Mouse (Mus musculus) limb, embryonic 11.5 days (tissue): ENCODE results near the gene Bcas3. TPM values are rescaled to one million over a fixed set of nuclear protein-coding genes. Genes with fewer than 3 reads are reported as not detected.

Experiments
- ATAC-seq: fragments of 200-750 bp; cut with Nextera tagmentation; 2 replicates; pipeline ENCODE4 v1.8.0; 2017; ENCODE audit warnings: low read depth; ENCODE audit not compliant: insufficient number of reproducible peaks, low FRiP score, low TSS enrichment
- DNase-seq: peaks from one replicate; pipeline ENCODE4 v3.0.0-alpha.2; 2015; ENCODE audit warnings: low spot score
- H3K27ac ChIP-seq: fragments of 300-500 bp; sonication (generic); replicated peaks from 2 replicates; pipeline ENCODE4 v1.5.1; 2014; ENCODE audit warnings: low read depth, mild to moderate bottlenecking, low read length
- H3K27me3 ChIP-seq: fragments of 300-500 bp; sonication (generic); 2 replicates; pipeline ENCODE4 v1.6.1; 2014; ENCODE audit warnings: mild to moderate bottlenecking, low read length, mixed read lengths; ENCODE audit not compliant: control insufficient read depth, insufficient read depth
- H3K36me3 ChIP-seq: fragments of 300-500 bp; sonication (generic); 2 replicates; pipeline ENCODE4 v1.6.1; 2014; ENCODE audit warnings: mild to moderate bottlenecking, low read length, moderate library complexity, mixed read lengths; ENCODE audit not compliant: control insufficient read depth, insufficient read depth
- H3K4me1 ChIP-seq: fragments of 300-500 bp; sonication (generic); 2 replicates; pipeline ENCODE4 v1.6.1; 2014; ENCODE audit warnings: low read length, mixed read lengths; ENCODE audit not compliant: control insufficient read depth, insufficient read depth
- H3K4me2 ChIP-seq: fragments of 300-500 bp; sonication (generic); 2 replicates; pipeline ENCODE4 v1.6.1; 2014; ENCODE audit warnings: low read depth, mild to moderate bottlenecking, moderate library complexity; ENCODE audit not compliant: severe bottlenecking
- H3K4me3 ChIP-seq: fragments of 300-500 bp; sonication (generic); 2 replicates; pipeline ENCODE4 v1.5.1; 2014; ENCODE audit warnings: low read depth, low read length
- H3K9ac ChIP-seq: fragments of 300-500 bp; sonication (generic); 2 replicates; pipeline ENCODE4 v1.6.1; 2014; ENCODE audit warnings: mild to moderate bottlenecking, low read length
- H3K9me3 ChIP-seq: fragments of 300-500 bp; sonication (generic); 2 replicates; pipeline ENCODE4 v1.6.1; 2016; ENCODE audit warnings: low read length; ENCODE audit not compliant: control insufficient read depth
- WGBS: fragments of 180-500 bp; shearing (Covaris S2); extraction: QIAGEN DNeasy Blood & Tissue Kit; methylation state at CpG from one replicate; pipeline ENCODE4 v1.1.7; 2014; 5-methylcytosine and 5-hydroxymethylcytosine counted together
- polyA plus RNA-seq: library from polyadenylated mRNA; unstranded; fragments of >200 nt; fragmentation: Nextera tagmentation; extraction: Ambion mirVana; gene quantifications from 2 replicates; pipeline ENCODE4 v1.2.1, GENCODE M21; 2014

Gene Bcas3
- polyA plus RNA-seq, 1 experiment from 2014 or later = 34.0 TPM

GRCm38 (mm10) chr11:85428227-85428626 lies 75.3 kb downstream of the Bcas3 start:
- Histone ChIP-seq H3K4me1 (peaks cover 12% of the 10 kb centered on the region), H3K4me3 (no peak overlapping the region), H3K27ac (no peak overlapping the region), H3K4me2 (no peak overlapping the region), H3K27me3 (no peaks in the 10 kb centered on the region), H3K9ac (no peak overlapping the region), H3K9me3 (no peaks in the 10 kb centered on the region), H3K36me3 (no peaks in the 10 kb centered on the region)
- WGBS = 15% methylated on average over 3 of the region's 3 CpGs
- DNase-seq (no peak), ATAC-seq (no peak)

- Histone ChIP-seq H3K27me3 (no peaks in the 10 kb centered on the region), H3K4me2 (no peak overlapping the region), H3K36me3 (no peaks in the 10 kb centered on the region), H3K9me3 (no peaks in the 10 kb centered on the region), H3K9ac (no peak overlapping the region), H3K4me1 (peaks cover 12% of the 10 kb centered on the region), H3K4me3 (no peak overlapping the region), H3K27ac (no peak overlapping the region)
- DNase-seq (peak; percentile 55), ATAC-seq (no peak)
- 24% methylated on average over 11 of the region's 11 CpGs for WGBS
These were observed 77.9 kb downstream of the Bcas3 start for GRCm38 (mm10) chr11:85430743-85431448.

GRCm38 (mm10) chr11:85447375-85447774 lies 94.4 kb downstream of the Bcas3 start:
- Histone ChIP-seq H3K4me3 (no peak overlapping the region), H3K9me3 (no peaks in the 10 kb centered on the region), H3K4me2 (no peak overlapping the region), H3K36me3 (no peaks in the 10 kb centered on the region), H3K27ac (no peak overlapping the region), H3K4me1 (no peaks in the 10 kb centered on the region), H3K27me3 (no peaks in the 10 kb centered on the region), H3K9ac (no peak overlapping the region)
- DNase-seq = no peak
- ATAC-seq = no peak
- WGBS = 89% methylated on average over 5 of the region's 5 CpGs

- DNase-seq = no peak
- WGBS = 63% methylated on average over 8 of the region's 8 CpGs
- Histone ChIP-seq H3K4me1 (no peaks in the 10 kb centered on the region), H3K27me3 (no peaks in the 10 kb centered on the region), H3K9ac (no peak overlapping the region), H3K27ac (no peak overlapping the region), H3K9me3 (no peaks in the 10 kb centered on the region), H3K4me3 (no peak overlapping the region), H3K36me3 (no peaks in the 10 kb centered on the region), H3K4me2 (no peak overlapping the region)
- ATAC-seq = no peak
These were observed 100.8 kb downstream of the Bcas3 start for GRCm38 (mm10) chr11:85453598-85454304.

- Histone ChIP-seq H3K4me2 (no peak overlapping the region), H3K4me1 (no peaks in the 10 kb centered on the region), H3K9ac (no peak overlapping the region), H3K27ac (no peak overlapping the region), H3K4me3 (no peak overlapping the region), H3K9me3 (no peaks in the 10 kb centered on the region), H3K36me3 (no peaks in the 10 kb centered on the region), H3K27me3 (no peaks in the 10 kb centered on the region)
- ATAC-seq (no peak), DNase-seq (no peak)
- 78% methylated on average over 5 of the region's 5 CpGs for WGBS
These were observed 101.3 kb downstream of the Bcas3 start for GRCm38 (mm10) chr11:85454305-85454682.

GRCm38 (mm10) chr11:85461536-85461935 lies 108.6 kb downstream of the Bcas3 start:
- Histone ChIP-seq H3K27ac (no peak overlapping the region), H3K4me1 (no peaks in the 10 kb centered on the region), H3K27me3 (no peaks in the 10 kb centered on the region), H3K9ac (no peak overlapping the region), H3K36me3 (no peaks in the 10 kb centered on the region), H3K4me3 (no peak overlapping the region), H3K4me2 (no peak overlapping the region), H3K9me3 (no peaks in the 10 kb centered on the region)
- ATAC-seq (no peak), DNase-seq (no peak)
- 91% methylated on average over 7 of the region's 7 CpGs for WGBS

- no peaks in the 10 kb centered on the region for H3K36me3 ChIP-seq
- DNase-seq = peak; percentile 60
- WGBS = 89% methylated on average over 1 of the region's 1 CpGs
- H3K9me3 ChIP-seq = no peaks in the 10 kb centered on the region
- no peak overlapping the region for H3K9ac ChIP-seq
- no peak overlapping the region for H3K27ac ChIP-seq
- H3K4me3 ChIP-seq = no peak overlapping the region
- no peaks in the 10 kb centered on the region for H3K27me3 ChIP-seq
- no peak for ATAC-seq
- H3K4me1 ChIP-seq = no peaks in the 10 kb centered on the region
- no peak overlapping the region for H3K4me2 ChIP-seq
These were observed 116.6 kb downstream of the Bcas3 start for GRCm38 (mm10) chr11:85469526-85469925.

DNA sequence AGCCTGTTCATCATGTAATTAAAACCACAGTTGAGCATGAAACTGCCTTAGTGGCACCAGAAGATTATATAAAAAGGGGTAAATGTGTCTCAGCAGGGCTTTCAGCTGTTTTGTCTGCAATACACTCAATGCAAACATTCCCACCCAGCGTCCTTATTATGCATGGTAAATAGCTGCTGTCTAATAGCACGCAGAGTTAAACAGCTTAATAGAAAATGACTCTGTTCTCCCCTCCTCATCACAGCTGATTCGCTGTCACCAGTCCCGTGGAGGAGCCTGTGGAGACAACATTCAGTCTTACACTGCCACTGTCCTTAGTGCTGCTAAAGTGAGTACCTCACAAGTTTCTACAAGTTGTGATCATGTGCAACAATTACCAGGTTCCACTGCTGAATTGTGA lies 117.5 kb downstream of the Bcas3 start:
- Histone ChIP-seq H3K27ac (no peak overlapping the region), H3K4me3 (no peak overlapping the region), H3K4me2 (no peak overlapping the region), H3K4me1 (no peaks in the 10 kb centered on the region), H3K27me3 (no peaks in the 10 kb centered on the region), H3K9ac (no peak overlapping the region), H3K9me3 (no peaks in the 10 kb centered on the region), H3K36me3 (no peaks in the 10 kb centered on the region)
- DNase-seq (no peak), ATAC-seq (no peak)
- 60% methylated on average over 4 of the region's 4 CpGs for WGBS
